Mouse (Mus musculus) forebrain, embryonic 13.5 days (tissue): ENCODE data around the gene Nrip1. TPM values are rescaled to one million over a fixed set of nuclear protein-coding genes. Genes with fewer than 3 reads are reported as not detected.

Source experiments
- ATAC-seq: fragments of 200-750 bp; cut with Nextera tagmentation; 2 replicates; pipeline ENCODE4 v1.8.0; 2017
- H3K27ac ChIP-seq: fragments of 300-500 bp; sonication (generic); 2 replicates; pipeline ENCODE4 v1.5.1; 2015; ENCODE audit warnings: inconsistent platforms, mild to moderate bottlenecking, moderate library complexity
- H3K27me3 ChIP-seq: fragments of 300-500 bp; sonication (generic); 2 replicates; pipeline ENCODE4 v1.6.1; 2015; ENCODE audit warnings: mild to moderate bottlenecking, inconsistent platforms
- H3K36me3 ChIP-seq: fragments of 300-500 bp; sonication (generic); 2 replicates; pipeline ENCODE4 v1.6.1; 2015; ENCODE audit warnings: mild to moderate bottlenecking, inconsistent platforms; ENCODE audit not compliant: poor library complexity, severe bottlenecking
- H3K4me1 ChIP-seq: fragments of 300-500 bp; sonication (generic); 2 replicates; pipeline ENCODE4 v1.6.1; 2015; ENCODE audit warnings: inconsistent platforms
- H3K4me2 ChIP-seq: fragments of 300-500 bp; sonication (generic); 2 replicates; pipeline ENCODE4 v1.6.1; 2015; ENCODE audit warnings: inconsistent platforms, mild to moderate bottlenecking, moderate library complexity
- H3K4me3 ChIP-seq: fragments of 300-500 bp; sonication (generic); 2 replicates; pipeline ENCODE4 v1.5.1; 2015; ENCODE audit warnings: mild to moderate bottlenecking, inconsistent platforms
- H3K9ac ChIP-seq: fragments of 300-500 bp; sonication (generic); 2 replicates; pipeline ENCODE4 v1.6.1; 2015; ENCODE audit warnings: mild to moderate bottlenecking, inconsistent platforms
- H3K9me3 ChIP-seq: fragments of 300-500 bp; sonication (generic); replicated peaks from 2 replicates; pipeline ENCODE4 v1.6.1; 2016; ENCODE audit warnings: inconsistent platforms
- WGBS: fragments of 180-500 bp; shearing (Covaris S2); methylation state at CpG from one replicate; pipeline ENCODE4 v1.1.7; 2015; 5-methylcytosine and 5-hydroxymethylcytosine counted together
- polyA plus RNA-seq: library from polyadenylated mRNA; unstranded; fragments of >200 nt; fragmentation: Nextera tagmentation; extraction: Ambion mirVana; gene quantifications from 2 replicates; pipeline ENCODE4 v1.2.1, GENCODE M21; 2015

Gene Nrip1
- polyA plus RNA-seq, 1 experiment from 2014 or later: 25.3 TPM

GRCm38 (mm10) chr16:76241266-76241665 is 132.4 kb downstream of the Nrip1 start:
- no peaks in the 10 kb centered on the region for H3K9me3 ChIP-seq
- no peaks in the 10 kb centered on the region for H3K36me3 ChIP-seq
- H3K4me3 ChIP-seq: no peak overlapping the region
- no peak overlapping the region for H3K27ac ChIP-seq
- no peaks in the 10 kb centered on the region for H3K27me3 ChIP-seq
- no peaks in the 10 kb centered on the region for H3K4me1 ChIP-seq
- H3K4me2 ChIP-seq: no peak overlapping the region
- ATAC-seq: no peak
- WGBS: 76% methylated on average over 4 of the region's 4 CpGs
- H3K9ac ChIP-seq: no peak overlapping the region

- 82% methylated on average over 8 of the region's 8 CpGs for WGBS
- H3K9ac ChIP-seq: no peak overlapping the region
- H3K36me3 ChIP-seq: no peaks in the 10 kb centered on the region
- ATAC-seq: no peak
- no peaks in the 10 kb centered on the region for H3K9me3 ChIP-seq
- H3K4me3 ChIP-seq: no peak overlapping the region
- H3K27ac ChIP-seq: no peak overlapping the region
- H3K4me1 ChIP-seq: no peaks in the 10 kb centered on the region
- H3K4me2 ChIP-seq: no peak overlapping the region
- H3K27me3 ChIP-seq: no peaks in the 10 kb centered on the region
These were observed 134.3 kb downstream of the Nrip1 start for GRCm38 (mm10) chr16:76239353-76239752.

DNA sequence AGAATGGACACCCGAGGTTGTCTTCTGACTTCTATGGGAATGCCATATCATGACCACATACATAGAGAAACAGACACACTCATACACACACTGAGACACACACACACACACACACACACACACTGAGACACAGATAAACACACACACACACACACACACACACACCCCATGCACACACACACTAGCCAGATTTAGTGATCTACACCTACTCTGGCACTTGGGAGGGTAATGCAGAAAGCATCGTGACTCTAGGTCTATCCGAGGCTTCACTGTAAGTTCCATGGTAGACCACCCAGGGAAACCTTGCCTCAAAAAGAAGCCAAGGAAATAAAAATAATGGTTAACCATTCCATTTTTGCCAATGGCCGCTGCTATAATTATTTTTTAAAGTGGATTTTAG is 134.8 kb downstream of the Nrip1 start:
- Histone ChIP-seq H3K4me2 (no peak overlapping the region), H3K4me3 (no peak overlapping the region), H3K36me3 (no peaks in the 10 kb centered on the region), H3K27me3 (no peaks in the 10 kb centered on the region), H3K4me1 (no peaks in the 10 kb centered on the region), H3K27ac (no peak overlapping the region), H3K9me3 (no peaks in the 10 kb centered on the region), H3K9ac (no peak overlapping the region)
- no peak for ATAC-seq
- WGBS: 99% methylated on average over 4 of the region's 4 CpGs
